Mouse (Mus musculus): ENCODE data around the gene Slc38a10.

- no peak for TF ChIP-seq TAL1 (conservative IDR thresholded peaks at IDR 0.05; ENCODE audit: low read depth, low read length)
- TF ChIP-seq CTCF (IDR thresholded peaks at IDR 0.05; ENCODE audit: low read depth, low read length), result no peak
- no peak for TF ChIP-seq GATA1 (IDR thresholded peaks at IDR 0.05; ENCODE audit: borderline replicate concordance, low read length)
Measured at GRCm38 (mm10) chr11:120070286-120070930, 80.7 kb downstream of the Slc38a10 start.

Data from G1E (cell line).